Mouse (Mus musculus): ENCODE results near the gene Neurl2. TPM values are rescaled to one million over a fixed set of nuclear protein-coding genes. Genes with fewer than 3 reads are reported as not detected.

The Neurl2 gene
- polyA plus RNA-seq, 1 experiment from 2014 or later, result 4.6 TPM

- no peak for TF ChIP-seq CTCF (IDR thresholded peaks at IDR 0.05; ENCODE audit: low read depth)
- Histone ChIP-seq H3K27ac (ENCODE audit: low read depth, low read length) (0 out of 2 replicates have a peak overlapping the region, but pooled peaks have one; percentile 89), H3K4me1 (replicated peaks; ENCODE audit: control insufficient read depth, insufficient read depth, low read length) (0 out of 2 replicates have a peak, but pooled peaks cover 6% of the 10 kb centered on the region), H3K9me3 (ENCODE audit: control insufficient read depth) (no peaks in the 10 kb centered on the region), H3K27me3 (replicated peaks; ENCODE audit: control insufficient read depth, insufficient read depth, low read length) (no peaks in the 10 kb centered on the region), H3K9ac (ENCODE audit: low read depth, low read length) (no peak overlapping the region), H3K4me2 (replicated peaks; ENCODE audit: low read depth) (peak overlapping the region; percentile 91), H3K4me3 (ENCODE audit: low read depth, low read length) (peak overlapping the region; percentile 59), H3K36me3 (ENCODE audit: control insufficient read depth, insufficient read depth) (peaks cover 23% of the 10 kb centered on the region)
- WGBS, result 84% methylated on average over 3 of the region's 3 CpGs
- no peak for ATAC-seq
Observed at GRCm38 (mm10) chr2:164787032-164787431, 46.2 kb downstream of the Neurl2 start.

GRCm38 (mm10) chr2:164786388-164786885, 46.8 kb downstream of the Neurl2 start:
- Histone ChIP-seq H3K27ac (ENCODE audit: low read depth, low read length) (peak overlapping the region; percentile 89), H3K4me2 (replicated peaks; ENCODE audit: low read depth) (peak overlapping the region; percentile 91), H3K9ac (ENCODE audit: low read depth, low read length) (peak overlapping the region; percentile 83), H3K27me3 (replicated peaks; ENCODE audit: control insufficient read depth, insufficient read depth, low read length) (no peaks in the 10 kb centered on the region), H3K9me3 (ENCODE audit: control insufficient read depth) (no peaks in the 10 kb centered on the region), H3K4me3 (ENCODE audit: low read depth, low read length) (peak overlapping the region; percentile 59), H3K36me3 (ENCODE audit: control insufficient read depth, insufficient read depth) (peaks cover 17% of the 10 kb centered on the region), H3K4me1 (replicated peaks; ENCODE audit: control insufficient read depth, insufficient read depth, low read length) (0 out of 2 replicates have a peak, but pooled peaks cover 6% of the 10 kb centered on the region)
- WGBS, result 14% methylated on average over 15 of the region's 15 CpGs
- TF ChIP-seq CTCF (IDR thresholded peaks at IDR 0.05; ENCODE audit: low read depth), result no peak
- ATAC-seq, result peak; percentile 18; the same call in 1 of the 2 replicates

- Histone ChIP-seq H3K36me3 (ENCODE audit: control insufficient read depth, insufficient read depth) (peaks cover 11% of the 10 kb centered on the region), H3K4me3 (ENCODE audit: low read depth, low read length) (peak within 1 kb of the TSS; percentile 59), H3K9me3 (ENCODE audit: control insufficient read depth) (no peaks in the 10 kb centered on the region), H3K9ac (ENCODE audit: low read depth, low read length) (peak within 1 kb of the TSS; percentile 83), H3K27me3 (replicated peaks; ENCODE audit: control insufficient read depth, insufficient read depth, low read length) (no peaks in the 10 kb centered on the region), H3K27ac (ENCODE audit: low read depth, low read length) (peak within 1 kb of the TSS; percentile 89), H3K4me1 (replicated peaks; ENCODE audit: control insufficient read depth, insufficient read depth, low read length) (0 out of 2 replicates have a peak, but pooled peaks cover 6% of the 10 kb centered on the region), H3K4me2 (replicated peaks; ENCODE audit: low read depth) (peak within 1 kb of the TSS; percentile 91)
- TF ChIP-seq CTCF (IDR thresholded peaks at IDR 0.05; ENCODE audit: low read depth), result peak; percentile 80
- WGBS, result under 1% methylated on average over 73 of the region's 89 CpGs
- ATAC-seq, result peak; percentile 88
Observed at GRCm38 (mm10) chr2:164785481-164786387, 47.5 kb downstream of the Neurl2 start, which contains the start of gene Snx21. Snx21 (plus strand) TSS chr2:164785823.

- 2% methylated on average over 7 of the region's 7 CpGs for WGBS
- TF ChIP-seq CTCF (IDR thresholded peaks at IDR 0.05; ENCODE audit: low read depth), result no peak
- Histone ChIP-seq H3K27me3 (replicated peaks; ENCODE audit: control insufficient read depth, insufficient read depth, low read length) (no peaks in the 10 kb centered on the region), H3K4me3 (ENCODE audit: low read depth, low read length) (peak overlapping the region; percentile 59), H3K4me1 (replicated peaks; ENCODE audit: control insufficient read depth, insufficient read depth, low read length) (0 out of 2 replicates have a peak, but pooled peaks cover 6% of the 10 kb centered on the region), H3K36me3 (ENCODE audit: control insufficient read depth, insufficient read depth) (0 out of 2 replicates have a peak, but pooled peaks cover 6% of the 10 kb centered on the region), H3K4me2 (replicated peaks; ENCODE audit: low read depth) (peak overlapping the region; percentile 91), H3K9ac (ENCODE audit: low read depth, low read length) (peak overlapping the region; percentile 83), H3K9me3 (ENCODE audit: control insufficient read depth) (no peaks in the 10 kb centered on the region), H3K27ac (ENCODE audit: low read depth, low read length) (peak overlapping the region; percentile 89)
- no peak for ATAC-seq
Observed at GRCm38 (mm10) chr2:164784869-164785420, 48.3 kb downstream of the Neurl2 start.

- 74% methylated on average over 7 of the region's 7 CpGs for WGBS
- Histone ChIP-seq H3K27ac (ENCODE audit: low read depth, low read length) (no peak overlapping the region), H3K27me3 (replicated peaks; ENCODE audit: control insufficient read depth, insufficient read depth, low read length) (no peaks in the 10 kb centered on the region), H3K4me2 (replicated peaks; ENCODE audit: low read depth) (peak overlapping the region; percentile 91; the same call in 1 of the 2 replicates), H3K9me3 (ENCODE audit: control insufficient read depth) (no peaks in the 10 kb centered on the region), H3K4me3 (ENCODE audit: low read depth, low read length) (no peak overlapping the region), H3K36me3 (ENCODE audit: control insufficient read depth, insufficient read depth) (0 out of 2 replicates have a peak, but pooled peaks cover 3% of the 10 kb centered on the region), H3K9ac (ENCODE audit: low read depth, low read length) (no peak overlapping the region), H3K4me1 (replicated peaks; ENCODE audit: control insufficient read depth, insufficient read depth, low read length) (0 out of 2 replicates have a peak, but pooled peaks cover 6% of the 10 kb centered on the region)
- ATAC-seq, result no peak
- peak; percentile 59 for TF ChIP-seq CTCF (IDR thresholded peaks at IDR 0.05; ENCODE audit: low read depth)
Observed at GRCm38 (mm10) chr2:164783926-164784581, 49.2 kb downstream of the Neurl2 start.

Data from intestine, postnatal 0 days (tissue).